Mouse (Mus musculus) ES-E14 (cell line): Measurements from ENCODE around the gene Satb1.

ENCODE experiments used
- CHD2 ChIP-seq: IDR thresholded peaks from 2 replicates; pipeline ENCODE4 v1.6.1; 2014; ENCODE audit warnings: mild to moderate bottlenecking, low read depth, low read length, inconsistent platforms
- ZNF384 ChIP-seq: IDR thresholded peaks from 2 replicates; pipeline ENCODE4 v1.6.1; 2012; ENCODE audit warnings: low read depth, low read length, inconsistent platforms

DNA sequence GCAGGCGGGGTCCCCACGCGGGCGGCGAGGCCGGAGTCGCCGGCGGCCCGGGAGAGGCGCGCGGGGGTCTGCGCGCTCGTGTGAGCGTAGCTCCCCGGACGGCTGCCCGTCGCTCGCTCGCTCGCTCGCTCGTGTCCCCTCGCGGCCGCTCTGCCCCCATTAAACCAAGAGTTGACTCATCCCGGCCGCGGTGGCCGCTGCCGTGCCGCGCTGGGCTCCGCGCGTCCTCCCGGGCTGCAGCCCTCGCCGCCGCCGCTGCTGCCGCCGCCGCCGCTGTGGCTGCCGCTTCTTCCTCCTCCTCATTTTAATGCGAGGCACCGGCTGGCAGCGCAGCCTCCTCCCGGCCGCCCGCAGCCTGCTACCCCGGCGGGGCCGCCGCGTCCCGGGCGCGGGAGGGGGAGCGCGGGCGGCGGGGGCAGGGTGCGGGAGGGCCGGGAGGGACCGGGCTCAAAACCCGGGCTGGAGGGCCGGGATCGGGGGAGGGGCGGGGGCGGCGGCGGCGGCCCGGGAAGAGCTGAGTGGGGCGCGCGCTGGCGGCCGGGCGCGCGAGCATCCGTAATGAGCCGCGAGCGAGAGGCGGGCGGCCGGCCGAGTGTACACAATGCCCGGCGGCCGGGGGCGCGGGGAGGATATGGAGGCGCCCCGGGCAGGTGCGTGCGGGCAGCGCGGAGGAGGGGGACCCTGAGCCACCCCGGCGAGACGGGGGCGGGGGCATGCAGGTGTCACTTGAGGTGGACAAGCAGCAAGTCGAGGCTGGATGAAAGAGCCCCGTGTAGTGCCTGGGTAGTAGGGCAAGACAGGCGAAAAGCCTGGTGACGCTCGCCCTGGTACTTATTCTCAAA, 19.9 kb downstream of the Satb1 start:
- TF ChIP-seq CHD2 (no peak), ZNF384 (no peak)
